Mouse (Mus musculus): ENCODE results near the gene 6030408B16Rik.

- TF ChIP-seq CTCF (IDR thresholded peaks at IDR 0.05; ENCODE audit: borderline replicate concordance, extremely low read depth, insufficient read depth, insufficient read length) (no peak), POLR2A (IDR thresholded peaks at IDR 0.05; ENCODE audit: borderline replicate concordance, extremely low read depth, insufficient read depth, insufficient read length, poor library complexity, severe bottlenecking) (no peak)
Measured at GRCm38 (mm10) chr15:101302201-101302600, 9.2 kb downstream of the 6030408B16Rik start.

All from brain, embryonic 14.5 days (tissue).